Mouse (Mus musculus) lung, postnatal 14 days (tissue): ENCODE data around the gene Nsmce1.

Experiments
- DNase-seq: peaks from one replicate; pipeline ENCODE4 v3.0.0; 2021

The Nsmce1 gene

DNA sequence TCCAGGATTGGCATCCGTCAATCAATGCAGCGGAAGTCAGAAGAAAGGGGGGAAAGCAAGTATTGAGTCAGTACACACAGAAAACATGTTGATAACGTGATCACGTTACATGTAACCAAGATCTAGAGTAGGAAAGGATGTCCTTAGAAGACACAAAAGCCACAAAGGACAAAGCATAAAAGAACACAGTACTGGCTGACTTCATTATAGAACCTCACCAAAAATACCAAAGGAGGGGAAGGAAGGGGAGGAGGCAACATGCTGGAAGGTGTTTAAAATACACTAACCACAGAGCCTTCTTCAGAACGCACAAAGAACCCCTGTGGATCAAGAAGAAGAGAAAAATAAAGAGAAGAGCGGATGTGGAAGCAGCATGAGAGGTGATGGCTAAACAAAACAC lies 2.7 kb downstream of the Nsmce1 start:
- DNase-seq: no peak

- no peak for DNase-seq
Observed at GRCm38 (mm10) chr7:125487126-125487525, 4.3 kb downstream of the Nsmce1 start.

DNA sequence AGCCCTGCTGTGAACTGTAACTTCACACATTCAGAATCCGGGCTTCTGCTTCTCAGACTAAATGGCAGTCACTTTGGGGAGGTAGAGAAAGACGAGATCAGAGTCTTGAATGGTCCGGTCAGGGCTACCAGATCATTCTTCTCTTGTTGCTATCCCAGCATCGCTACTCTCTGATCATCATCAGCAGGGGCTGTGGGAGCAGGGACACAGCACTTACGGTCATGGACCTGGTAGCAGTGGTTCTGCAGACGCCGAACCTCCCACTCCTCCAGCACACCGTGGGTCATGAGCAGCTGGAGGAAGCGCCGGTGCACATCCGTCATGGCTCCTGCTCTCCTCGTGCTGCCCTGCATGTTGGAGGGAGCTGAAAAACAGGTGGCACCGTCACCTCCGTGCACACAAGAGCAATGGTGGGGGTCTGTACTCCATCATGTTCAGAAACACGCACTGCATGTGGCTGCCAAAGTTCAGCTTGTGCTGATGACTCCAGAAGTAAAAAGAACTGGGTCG lies 5.2 kb downstream of the Nsmce1 start:
- no peak for DNase-seq

DNA sequence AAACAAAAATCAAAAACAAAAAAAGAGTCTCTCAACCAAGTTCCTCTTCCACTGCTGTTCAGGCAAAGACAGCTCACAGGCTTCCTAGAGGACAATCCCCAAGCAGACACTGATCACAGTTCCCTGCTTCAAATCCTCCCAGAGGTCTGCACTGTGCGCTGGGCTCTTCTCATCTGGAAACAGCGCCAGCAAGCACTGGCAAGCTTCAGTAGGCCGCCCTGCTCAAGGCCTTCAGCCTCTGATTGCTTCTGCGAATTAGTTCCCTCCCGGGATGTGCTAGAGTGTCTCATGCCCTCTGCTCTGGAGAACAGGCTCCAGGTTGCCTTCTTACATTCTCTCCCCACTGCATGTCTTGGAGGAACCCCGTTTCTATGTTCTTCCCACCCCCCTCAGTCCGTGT lies 6.6 kb downstream of the Nsmce1 start:
- no peak for DNase-seq

GRCm38 (mm10) chr7:125482886-125483285 lies 8.5 kb downstream of the Nsmce1 start:
- DNase-seq: no peak

DNA sequence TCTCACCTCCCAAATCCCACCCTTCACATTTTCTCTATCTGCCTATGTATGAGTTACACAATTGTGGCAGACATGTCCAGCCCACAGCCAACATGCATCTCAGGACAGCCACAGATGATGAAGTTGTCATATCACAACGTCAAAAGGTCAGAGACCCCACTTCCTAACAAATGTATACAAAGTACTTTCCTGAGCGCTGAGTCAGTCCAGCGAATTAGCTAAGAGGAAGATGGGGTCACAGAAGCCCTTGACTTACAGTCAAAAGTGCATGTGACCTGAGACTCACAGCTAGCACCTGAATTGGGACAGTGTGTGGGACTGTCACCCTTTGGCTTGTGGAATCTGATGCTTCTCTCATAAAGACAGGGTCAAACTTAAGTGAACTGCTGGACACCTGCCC lies 9.1 kb downstream of the Nsmce1 start:
- no peak for DNase-seq

DNA sequence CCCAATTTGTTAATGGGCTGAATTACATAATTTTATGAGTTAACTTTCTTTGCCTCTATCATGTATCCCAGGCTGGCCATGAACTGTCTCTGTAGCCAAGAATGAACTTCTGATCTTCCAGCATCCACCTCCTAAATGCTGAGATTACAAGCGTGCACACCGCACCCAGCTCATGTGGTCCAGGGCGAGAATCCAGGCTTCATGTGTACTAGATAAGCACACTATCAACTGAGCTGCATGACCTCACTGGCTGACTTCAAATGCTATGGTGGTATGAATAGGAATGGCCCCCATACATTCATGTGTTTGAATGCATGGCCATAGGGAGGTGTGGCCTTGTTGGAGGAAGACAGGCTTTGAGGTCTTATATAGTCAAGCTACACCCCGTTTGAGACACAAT lies 10.9 kb downstream of the Nsmce1 start:
- no peak for DNase-seq

DNA sequence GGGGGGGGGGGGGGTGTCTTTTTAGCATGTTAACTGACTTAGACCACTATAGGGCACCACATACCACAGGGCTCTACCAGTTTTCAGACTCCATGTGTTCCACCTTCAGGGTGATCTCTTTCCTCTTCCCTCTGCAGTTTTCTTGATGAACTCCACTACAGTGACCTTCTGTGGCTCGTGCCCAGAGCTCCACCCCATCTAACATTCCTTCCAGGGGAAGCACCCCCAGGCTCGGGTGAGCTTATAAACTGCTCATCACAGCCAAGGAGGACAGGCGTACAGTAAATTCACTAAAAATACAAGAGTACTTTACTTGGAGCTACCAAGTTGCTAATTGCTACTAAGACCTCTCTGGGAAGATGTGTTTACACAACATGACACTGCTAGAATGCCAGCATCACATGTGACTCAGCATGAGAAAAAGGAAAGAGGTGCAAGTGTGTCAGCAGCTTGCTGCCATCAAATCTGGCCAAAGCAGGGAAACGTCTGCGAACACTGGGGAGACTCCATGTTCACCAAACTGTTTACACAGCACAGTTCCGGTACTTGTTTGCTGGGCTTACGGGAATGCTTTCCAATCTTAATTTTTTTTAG lies 12.9 kb downstream of the Nsmce1 start:
- DNase-seq: peak; percentile 57

DNA sequence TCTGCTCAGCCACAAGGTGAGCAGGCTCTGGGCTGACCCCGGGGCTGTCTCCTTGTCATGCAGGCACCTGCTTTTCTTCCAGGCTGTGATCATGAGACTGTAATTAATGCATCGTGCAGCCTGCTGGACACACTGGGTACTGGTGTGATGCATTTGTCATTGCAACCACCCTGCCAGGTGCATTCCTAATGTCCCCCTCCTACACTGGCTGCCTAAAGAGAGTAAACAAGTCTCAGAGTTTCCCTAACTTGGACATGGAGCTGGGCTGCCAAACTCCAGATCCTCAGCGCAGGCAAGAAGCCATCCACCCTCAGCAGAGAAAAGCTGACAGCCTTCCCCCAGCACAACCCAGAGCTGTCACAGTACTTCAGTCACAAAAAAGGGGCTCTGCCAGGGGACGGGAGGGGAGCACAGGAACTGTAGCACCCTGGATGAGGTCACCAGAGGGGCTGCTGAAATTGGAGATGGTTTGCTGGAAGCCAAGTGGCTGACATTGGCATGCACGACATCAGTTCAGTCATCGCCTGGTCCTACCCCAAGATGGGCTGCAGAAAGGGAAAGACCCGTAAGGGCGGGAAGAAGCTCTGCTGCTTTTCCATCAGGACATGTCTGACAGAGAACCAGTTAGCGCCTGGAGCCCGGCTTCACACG lies 15.7 kb downstream of the Nsmce1 start:
- peak; percentile 57 for DNase-seq

- DNase-seq: no peak
Observed at GRCm38 (mm10) chr7:125474535-125474934, 16.9 kb downstream of the Nsmce1 start.

- DNase-seq: peak; percentile 87
Observed at GRCm38 (mm10) chr7:125471991-125472741, 19.2 kb downstream of the Nsmce1 start.

GRCm38 (mm10) chr7:125470901-125471300 lies 20.5 kb downstream of the Nsmce1 start:
- no peak for DNase-seq

GRCm38 (mm10) chr7:125469937-125470336 lies 21.5 kb downstream of the Nsmce1 start:
- DNase-seq: peak; percentile 84

DNA sequence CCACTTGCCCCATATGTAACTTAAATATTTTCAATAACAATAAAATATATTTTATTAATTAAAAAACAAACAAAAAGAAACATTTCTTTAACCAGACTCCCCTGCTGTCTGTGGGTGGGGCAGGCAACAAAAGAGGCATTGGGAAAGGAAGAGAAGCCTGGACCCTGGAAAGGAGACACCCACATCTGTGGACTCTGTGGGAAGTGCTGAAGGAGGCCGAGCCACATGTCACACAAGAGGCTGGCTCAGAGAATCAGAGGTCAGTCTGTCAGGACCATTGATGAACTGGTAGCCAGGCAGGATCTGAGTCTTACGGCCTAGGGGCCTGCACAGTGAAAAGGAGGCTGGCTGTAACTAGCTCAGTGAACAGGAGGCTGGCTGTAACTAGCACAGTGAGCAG lies 29.2 kb downstream of the Nsmce1 start:
- DNase-seq: no peak

DNA sequence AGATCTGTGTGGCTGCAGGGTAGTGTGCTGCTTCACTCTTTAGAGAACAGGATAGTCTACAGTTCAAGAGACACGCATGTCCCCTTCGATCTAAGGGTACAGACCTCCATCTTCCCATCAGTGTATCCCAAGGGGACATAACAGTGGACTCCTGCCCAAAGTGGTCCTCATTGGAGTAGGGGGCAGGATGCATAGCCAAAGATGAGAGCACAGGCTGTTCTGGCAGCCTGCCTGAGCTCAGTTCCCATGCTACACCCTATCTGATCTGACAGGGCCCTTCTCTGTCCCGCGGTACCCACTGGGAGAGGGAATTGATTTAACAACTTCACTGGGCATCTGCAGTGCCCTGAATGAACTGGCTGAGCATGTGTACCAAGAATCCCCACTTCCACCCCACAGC lies 37.7 kb downstream of the Nsmce1 start:
- no peak for DNase-seq

DNA sequence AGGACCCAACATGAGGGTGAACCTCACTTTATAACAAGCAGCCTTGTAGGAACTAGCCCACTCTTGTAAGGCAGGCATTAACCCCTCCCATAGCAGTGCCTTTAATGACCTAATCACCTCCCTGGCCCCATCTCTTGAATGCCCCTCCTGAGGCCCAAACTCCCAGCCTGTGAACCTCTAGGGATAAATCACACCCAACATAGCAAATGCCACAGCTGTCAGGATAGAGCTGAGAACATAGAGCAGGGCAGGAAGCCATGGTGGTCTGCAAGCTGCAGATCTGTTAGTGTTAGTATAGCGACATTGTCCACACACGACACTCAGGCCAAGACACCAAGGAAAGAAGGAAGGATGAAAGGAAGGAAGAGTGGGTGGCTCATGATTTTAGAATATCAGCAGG lies 40.3 kb downstream of the Nsmce1 start:
- no peak for DNase-seq

GRCm38 (mm10) chr7:125450678-125451077 lies 40.7 kb downstream of the Nsmce1 start:
- peak; percentile 59 for DNase-seq

- peak; percentile 94 for DNase-seq
Observed at GRCm38 (mm10) chr7:125444464-125445401, 46.7 kb downstream of the Nsmce1 start, which contains the start of gene Kdm8. Gene Kdm8, plus strand, starts transcription at chr7:125444676.

GRCm38 (mm10) chr7:125444076-125444463 lies 47.3 kb downstream of the Nsmce1 start:
- DNase-seq: no peak

DNA sequence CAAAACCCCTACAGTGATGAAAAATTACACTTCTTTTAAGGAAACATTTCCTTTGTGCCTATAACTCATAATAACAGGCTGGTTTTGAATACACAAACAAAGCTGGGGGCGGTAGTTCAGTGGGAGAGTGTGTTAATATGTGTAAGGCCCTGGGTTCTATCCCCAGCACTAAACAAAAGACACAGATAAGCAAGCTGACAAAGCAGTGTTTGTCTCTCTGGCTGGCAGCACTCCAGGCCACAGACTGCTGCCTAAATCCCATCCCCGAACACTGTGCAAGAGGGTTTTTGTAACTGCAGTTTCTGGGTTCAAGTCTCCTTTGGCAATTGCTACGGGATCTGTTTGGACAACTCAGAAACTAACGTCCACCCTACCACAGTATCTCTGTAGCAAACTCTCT lies 49.1 kb downstream of the Nsmce1 start:
- no peak for DNase-seq

GRCm38 (mm10) chr7:125434666-125435290 lies 56.6 kb downstream of the Nsmce1 start:
- DNase-seq: peak; percentile 12

- DNase-seq: no peak
Observed at GRCm38 (mm10) chr7:125433874-125434273, 57.5 kb downstream of the Nsmce1 start.
